ENCODE assay signal across 10 mouse cellular contexts in the genomic region with DNA sequence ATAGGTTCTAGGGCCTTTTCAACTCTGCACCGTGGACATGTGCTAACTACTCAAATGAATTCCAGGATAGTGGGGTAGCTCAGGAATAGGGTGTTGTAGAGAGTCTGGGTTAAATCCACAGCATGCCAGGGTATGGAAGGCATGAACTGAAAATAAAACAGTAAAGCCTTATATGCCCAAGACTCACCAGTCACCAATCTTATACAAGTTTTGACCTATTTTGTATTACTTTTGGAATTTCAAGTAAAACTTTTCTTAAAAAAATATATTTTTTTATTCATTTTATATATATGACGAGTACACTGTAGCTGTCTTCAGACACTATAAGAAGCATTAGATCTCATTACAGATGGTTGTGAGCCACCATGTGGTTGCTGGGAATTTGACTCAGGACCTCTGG. TPM values are rescaled to one million over a fixed set of nuclear protein-coding genes. Genes with fewer than 3 reads are reported as not detected.
DNase-seq lines count a peak whose midpoint lies in the region; ATAC-seq and TF ChIP-seq lines count a peak whose summit lies in the region.
"Had no signal": no experiment of that assay in that cellular context is flagged by ENCODE, and none has a peak within 500 bp of the region (broad histone marks: within the 10 kb centered on the region; RNA-seq: fewer than 3 reads in every experiment).

No protein-coding gene starts in this region.

- TF ChIP-seq CTCF in CH12.LX (conservative IDR thresholded peaks at IDR 0.05 in 1 of 2, IDR thresholded peaks at IDR 0.05 in 1 of 2; ENCODE audit: low read depth in 2 of 2, low read length in 2 of 2), result peak in 1 of 2 experiments; percentile 13; a peak in 1 of 4 replicates

- no peak for DNase-seq in hindbrain, embryonic 10.5 days (ENCODE audit: low spot score)
- DNase-seq in CH12.LX (ENCODE audit: extremely low read depth), result no peak
- no peak for DNase-seq in embryonic facial prominence, embryonic 10.5 days (ENCODE audit: low spot score)
- no peak for DNase-seq in B cell, adult 2 months
- no peak for DNase-seq in c-Kit-positive CD71-positive TER-119-positive erythroid progenitor cells, embryonic 14.5 days (ENCODE audit: low spot score)

- TF ChIP-seq RAD21 in CH12.LX (IDR thresholded peaks at IDR 0.05; ENCODE audit: low read depth, low read length), result no peak; the same call in 1 of the 2 replicates

- peaks cover 16% of the 10 kb centered on the region for H3K79me2 ChIP-seq in CH12.LX (replicated peaks; ENCODE audit: control insufficient read depth, extremely low read depth, insufficient read depth, poor library complexity, severe bottlenecking)

- no peaks in the 10 kb centered on the region for H3K27me3 ChIP-seq in hindbrain, embryonic 10.5 days (ENCODE audit: insufficient read depth, poor library complexity, severe bottlenecking)
- H3K27me3 ChIP-seq in hindbrain, embryonic 13.5 days, result no peaks in the 10 kb centered on the region
- no peaks in the 10 kb centered on the region for H3K27me3 ChIP-seq in CH12.LX (replicated peaks)
- no peaks in the 10 kb centered on the region for H3K27me3 ChIP-seq in embryonic facial prominence, embryonic 10.5 days (replicated peaks; ENCODE audit: low read depth, poor library complexity, severe bottlenecking)
- H3K27me3 ChIP-seq in limb, embryonic 13.5 days, result no peaks in the 10 kb centered on the region
- H3K27me3 ChIP-seq in midbrain, embryonic 15.5 days (replicated peaks), result no peaks in the 10 kb centered on the region
- H3K27me3 ChIP-seq: neural tube, embryonic 13.5 days had no signal

- no peak for ATAC-seq in hindbrain, embryonic 13.5 days (ENCODE audit: low FRiP score)
- no peak for ATAC-seq in limb, embryonic 13.5 days (ENCODE audit: low FRiP score, low read depth)
- ATAC-seq in midbrain, embryonic 15.5 days (replicated peaks), result no peak

- dilution Hi-C loops in CH12.LX (cut with MboI; ENCODE audit: extremely low pct_ligation_motif_present, extremely low pct_unique_long_range_greater_than_20kb, low sequenced_read_pairs), result no loop called here

- H3K9me3 ChIP-seq in hindbrain, embryonic 10.5 days, result no peaks in the 10 kb centered on the region
- H3K9me3 ChIP-seq in hindbrain, embryonic 13.5 days, result no peaks in the 10 kb centered on the region
- no peaks in the 10 kb centered on the region for H3K9me3 ChIP-seq in CH12.LX (replicated peaks; ENCODE audit: low read length)
- H3K9me3 ChIP-seq in embryonic facial prominence, embryonic 10.5 days, result no peaks in the 10 kb centered on the region
- no peaks in the 10 kb centered on the region for H3K9me3 ChIP-seq in limb, embryonic 13.5 days
- no peaks in the 10 kb centered on the region for H3K9me3 ChIP-seq in midbrain, embryonic 15.5 days
- H3K9me3 ChIP-seq: neural tube, embryonic 13.5 days had no signal

- WGBS in hindbrain, embryonic 10.5 days, result 47% methylated on average over 2 of the region's 2 CpGs
- WGBS in hindbrain, embryonic 13.5 days, result 41% methylated on average over 2 of the region's 2 CpGs
- 50% methylated on average over 2 of the region's 2 CpGs for WGBS in embryonic facial prominence, embryonic 10.5 days
- 11% methylated on average over 2 of the region's 2 CpGs for WGBS in limb, embryonic 13.5 days
- 56% methylated on average over 2 of the region's 2 CpGs for WGBS in midbrain, embryonic 15.5 days

- TF ChIP-seq POLR2A in CH12.LX (IDR thresholded peaks at IDR 0.05; ENCODE audit: low read depth, low read length), result no peak

- peaks cover 76% of the 10 kb centered on the region for H3K4me1 ChIP-seq in hindbrain, embryonic 10.5 days (replicated peaks)
- H3K4me1 ChIP-seq in hindbrain, embryonic 13.5 days (replicated peaks), result peaks cover 30% of the 10 kb centered on the region
- H3K4me1 ChIP-seq in CH12.LX (ENCODE audit: control insufficient read depth in 1 of 2, insufficient read depth in 2 of 2), result peaks cover 13 to 75% of the 10 kb centered on the region in 2 experiments
- H3K4me1 ChIP-seq in embryonic facial prominence, embryonic 10.5 days, result peaks cover 61% of the 10 kb centered on the region
- H3K4me1 ChIP-seq in limb, embryonic 13.5 days, result peaks cover 39% of the 10 kb centered on the region
- peaks cover 24% of the 10 kb centered on the region for H3K4me1 ChIP-seq in midbrain, embryonic 15.5 days

- no peak overlapping the region for H3K4me3 ChIP-seq in hindbrain, embryonic 10.5 days
- H3K4me3 ChIP-seq in hindbrain, embryonic 13.5 days, result no peak overlapping the region
- no peak overlapping the region for H3K4me3 ChIP-seq in CH12.LX (replicated peaks in 1 of 3; ENCODE audit: low read depth in 2 of 3, low read length in 2 of 3, poor library complexity in 1 of 3)
- H3K4me3 ChIP-seq in embryonic facial prominence, embryonic 10.5 days, result peak overlapping the region; percentile 37; the same call in 1 of the 2 replicates
- H3K4me3 ChIP-seq in limb, embryonic 13.5 days, result no peak overlapping the region
- no peak overlapping the region for H3K4me3 ChIP-seq in midbrain, embryonic 15.5 days
- H3K4me3 ChIP-seq: neural tube, embryonic 13.5 days had no signal

- no peak for TF ChIP-seq EP300 in CH12.LX (IDR thresholded peaks at IDR 0.05; ENCODE audit: low read length)

- in situ Hi-C loops in CH12.LX (cut with MboI; ENCODE audit: low pct_ligation_motif_present, low pct_unique_long_range_greater_than_20kb, low sequenced_read_pairs), result no loop called here

- H3K9ac ChIP-seq in hindbrain, embryonic 13.5 days, result no peak overlapping the region
- peak overlapping the region; percentile 41 for H3K9ac ChIP-seq in CH12.LX (ENCODE audit: insufficient read depth, low read depth)
- H3K9ac ChIP-seq in limb, embryonic 13.5 days, result no peak overlapping the region
- no peak overlapping the region for H3K9ac ChIP-seq in midbrain, embryonic 15.5 days
- H3K9ac ChIP-seq: neural tube, embryonic 13.5 days had no signal

- H3K4me2 ChIP-seq in hindbrain, embryonic 13.5 days, result no peak overlapping the region
- H3K4me2 ChIP-seq in CH12.LX (ENCODE audit: insufficient read depth, low read depth, poor library complexity, severe bottlenecking), result peak overlapping the region; percentile 91; the same call in 1 of the 2 replicates
- peak overlapping the region; percentile 51 for H3K4me2 ChIP-seq in limb, embryonic 13.5 days (replicated peaks)
- no peak overlapping the region for H3K4me2 ChIP-seq in midbrain, embryonic 15.5 days

- peaks cover 16% of the 10 kb centered on the region for H3K36me3 ChIP-seq in hindbrain, embryonic 10.5 days
- H3K36me3 ChIP-seq in hindbrain, embryonic 13.5 days, result no peaks in the 10 kb centered on the region
- peaks cover 0 to 15% of the 10 kb centered on the region in 2 experiments for H3K36me3 ChIP-seq in CH12.LX (replicated peaks in 1 of 2; ENCODE audit: control insufficient read depth in 1 of 2, insufficient read depth in 1 of 2, low read length in 1 of 2)
- H3K36me3 ChIP-seq in embryonic facial prominence, embryonic 10.5 days (replicated peaks), result peaks cover 13% of the 10 kb centered on the region; the same call in 1 of the 2 replicates
- H3K36me3 ChIP-seq in limb, embryonic 13.5 days, result no peaks in the 10 kb centered on the region
- H3K36me3 ChIP-seq in midbrain, embryonic 15.5 days (replicated peaks), result no peaks in the 10 kb centered on the region
- H3K36me3 ChIP-seq: neural tube, embryonic 13.5 days had no signal

- H3K27ac ChIP-seq in hindbrain, embryonic 10.5 days, result peak overlapping the region; percentile 81
- no peak overlapping the region for H3K27ac ChIP-seq in hindbrain, embryonic 13.5 days
- no peak overlapping the region for H3K27ac ChIP-seq in CH12.LX (ENCODE audit: insufficient read depth, low read depth)
- H3K27ac ChIP-seq in embryonic facial prominence, embryonic 10.5 days (replicated peaks), result peak overlapping the region; percentile 84
- peak overlapping the region; percentile 69; the same call in 1 of the 2 replicates for H3K27ac ChIP-seq in limb, embryonic 13.5 days
- no peak overlapping the region for H3K27ac ChIP-seq in midbrain, embryonic 15.5 days
- H3K27ac ChIP-seq: neural tube, embryonic 13.5 days had no signal

TF ChIP-seq in CH12.LX, 34 proteins besides CTCF, POLR2A, EP300 and RAD21 (continues in another document):
- no peak for TF ChIP-seq RCOR1 (conservative IDR thresholded peaks at IDR 0.05; ENCODE audit: low read depth, low read length)
- TF ChIP-seq MAX (IDR thresholded peaks at IDR 0.05; ENCODE audit: low read length), result peak; percentile 53; the same call in 1 of the 2 replicates
- TF ChIP-seq JUND (conservative IDR thresholded peaks at IDR 0.05; ENCODE audit: low read depth, low read length), result no peak

RNA-seq across cellular contexts. Expression of gene Kdm2b, which starts 4.2 kb away (rescaled TPM):
- polyA plus RNA-seq in hindbrain, embryonic 10.5 days (2016; fragmentation: Nextera tagmentation; extraction: Ambion mirVana), result 84.6 and 92.4 TPM in 2 replicates
- 101 and 104 TPM in 2 replicates for polyA plus RNA-seq in hindbrain, embryonic 13.5 days (2015; fragmentation: Nextera tagmentation; extraction: Ambion mirVana)
- total RNA-seq in CH12.LX (2012; rRNA removed) (80.1 and 87.1 TPM in 2 replicates), CH12.LX (2014; rRNA removed) (69.3 and 76.7 TPM in 2 replicates)
- polyA plus RNA-seq in CH12.LX (2012; ENCODE audit: insufficient read length, low read depth), result 120 and 138 TPM in 2 replicates
- polyA plus RNA-seq in embryonic facial prominence, embryonic 10.5 days (2016; fragmentation: Nextera tagmentation; extraction: Ambion mirVana), result 88.1 and 92.1 TPM in 2 replicates
- polyA plus RNA-seq in limb, embryonic 13.5 days (2015; fragmentation: Nextera tagmentation; extraction: Ambion mirVana), result 64.3 and 66.6 TPM in 2 replicates
- polyA plus RNA-seq in midbrain, embryonic 15.5 days (2015; fragmentation: Nextera tagmentation; extraction: Ambion mirVana), result 115 and 123 TPM in 2 replicates

RNA-seq across cellular contexts. Expression of gene Orai1, which starts 21.1 kb away (rescaled TPM):
- 10.2 and 11.3 TPM in 2 replicates for polyA plus RNA-seq in hindbrain, embryonic 10.5 days (2016; fragmentation: Nextera tagmentation; extraction: Ambion mirVana)
- 11.8 and 12.3 TPM in 2 replicates for polyA plus RNA-seq in hindbrain, embryonic 13.5 days (2015; fragmentation: Nextera tagmentation; extraction: Ambion mirVana)
- 17.8 and 18.6 TPM in 2 replicates for total RNA-seq in CH12.LX (2012; rRNA removed)
- 14.6 and 17.4 TPM in 2 replicates for total RNA-seq in CH12.LX (2014; rRNA removed)
- polyA plus RNA-seq in CH12.LX (2012; ENCODE audit: insufficient read length, low read depth), result 23.1 and 27.7 TPM in 2 replicates
- polyA plus RNA-seq in embryonic facial prominence, embryonic 10.5 days (2016; fragmentation: Nextera tagmentation; extraction: Ambion mirVana), result 8.4 and 8.7 TPM in 2 replicates
- 15.3 and 15.5 TPM in 2 replicates for polyA plus RNA-seq in limb, embryonic 13.5 days (2015; fragmentation: Nextera tagmentation; extraction: Ambion mirVana)
- 11.6 and 13.6 TPM in 2 replicates for polyA plus RNA-seq in midbrain, embryonic 15.5 days (2015; fragmentation: Nextera tagmentation; extraction: Ambion mirVana)

RNA-seq across cellular contexts. Expression of gene Morn3, which starts 53.0 kb away (rescaled TPM):
- 0.50 and 2.4 TPM in 2 replicates for polyA plus RNA-seq in hindbrain, embryonic 10.5 days (2016; fragmentation: Nextera tagmentation; extraction: Ambion mirVana)
- 0.65 and 1.5 TPM in 2 replicates for polyA plus RNA-seq in hindbrain, embryonic 13.5 days (2015; fragmentation: Nextera tagmentation; extraction: Ambion mirVana)
- total RNA-seq in CH12.LX (2012; rRNA removed) (not detected in 2 replicates), CH12.LX (2014; rRNA removed) (not detected in 2 replicates)
- not detected in 2 replicates for polyA plus RNA-seq in CH12.LX (2012; ENCODE audit: insufficient read length, low read depth)
- not detected in 2 replicates for polyA plus RNA-seq in embryonic facial prominence, embryonic 10.5 days (2016; fragmentation: Nextera tagmentation; extraction: Ambion mirVana)
- polyA plus RNA-seq in limb, embryonic 13.5 days (2015; fragmentation: Nextera tagmentation; extraction: Ambion mirVana), result 0.92 TPM in 1 of 2 replicates, not detected in the other
- polyA plus RNA-seq in midbrain, embryonic 15.5 days (2015; fragmentation: Nextera tagmentation; extraction: Ambion mirVana), result 1.5 TPM in 1 of 2 replicates, not detected in the other
- polyA plus RNA-seq: frontal cortex, adult 2 months had no signal

Comparison
In these comparisons a context has a peak if more than half of its experiments do, and no peak if none do; other contexts are left out.
1. H3K27ac ChIP-seq: peak in hindbrain, embryonic 10.5 days (single experiment), embryonic facial prominence, embryonic 10.5 days (single experiment) and limb, embryonic 13.5 days (single experiment); none in hindbrain, embryonic 13.5 days (single experiment), CH12.LX (single experiment) and midbrain, embryonic 15.5 days (single experiment).
2. H3K4me2 ChIP-seq: peak in CH12.LX (single experiment) and limb, embryonic 13.5 days (single experiment); none in hindbrain, embryonic 13.5 days (single experiment) and midbrain, embryonic 15.5 days (single experiment).